Mouse (Mus musculus): ENCODE measurements around the gene Lyz1. TPM values are rescaled to one million over a fixed set of nuclear protein-coding genes. Genes with fewer than 3 reads are reported as not detected.
A peak's percentile ranks its signal among the peaks of the same experiment; 100 is the strongest.

The Lyz1 gene
- polyA plus RNA-seq, 2 experiments = 0.02 to 0.13 TPM

DNA sequence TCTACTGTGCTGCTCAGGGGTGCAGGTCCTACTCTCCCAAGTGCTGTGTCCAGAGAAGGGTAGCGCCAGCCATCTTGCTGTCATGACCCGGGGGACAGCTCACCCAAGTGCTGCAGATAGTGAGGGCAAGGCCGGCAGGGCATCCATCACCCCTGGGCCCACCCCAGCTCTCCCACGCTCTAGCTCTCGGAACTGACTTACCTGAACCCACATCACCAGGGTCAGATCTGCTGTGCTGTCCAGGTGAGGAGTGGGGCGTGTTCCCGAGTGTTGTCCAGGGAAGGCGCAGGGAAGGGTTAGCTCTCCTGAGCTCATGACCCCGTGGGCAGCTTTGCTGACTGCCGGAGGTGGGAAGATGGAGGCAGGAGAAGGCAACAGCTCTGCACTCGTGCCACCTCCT lies 23.7 kb upstream of the Lyz1 start:
- no peak for TF ChIP-seq CTCF (IDR thresholded peaks at IDR 0.05; ENCODE audit: low read depth)
- TF ChIP-seq EP300 (IDR thresholded peaks at IDR 0.05; ENCODE audit: low read depth) = no peak
- Histone ChIP-seq H3K4me2 (ENCODE audit: low read depth) (no peak overlapping the region), H3K36me3 (replicated peaks; ENCODE audit: control insufficient read depth, insufficient read depth, low read depth) (no peaks in the 10 kb centered on the region), H3K4me3 (ENCODE audit: insufficient read depth in 1 of 2, low read depth in 2 of 2, low read length in 2 of 2) (no peak overlapping the region), H3K9ac (replicated peaks) (no peak overlapping the region), H3K27ac (no peak overlapping the region), H3K4me1 (replicated peaks; ENCODE audit: control insufficient read depth in 2 of 2, insufficient read depth in 2 of 2, low read length in 1 of 2) (no peaks in the 10 kb centered on the region), H3K27me3 (ENCODE audit: control insufficient read depth, insufficient read depth, low read length) (no peaks in the 10 kb centered on the region), H3K9me3 (ENCODE audit: control insufficient read depth, low read length) (no peaks in the 10 kb centered on the region)
- no peak for ATAC-seq (ENCODE audit: insufficient read depth)
- no peak for DNase-seq (ENCODE audit: low read depth in 3 of 3, low spot score in 3 of 3)
- WGBS (ENCODE audit: insufficient replicate concordance) = 67% methylated on average over 11 of the region's 11 CpGs

DNA sequence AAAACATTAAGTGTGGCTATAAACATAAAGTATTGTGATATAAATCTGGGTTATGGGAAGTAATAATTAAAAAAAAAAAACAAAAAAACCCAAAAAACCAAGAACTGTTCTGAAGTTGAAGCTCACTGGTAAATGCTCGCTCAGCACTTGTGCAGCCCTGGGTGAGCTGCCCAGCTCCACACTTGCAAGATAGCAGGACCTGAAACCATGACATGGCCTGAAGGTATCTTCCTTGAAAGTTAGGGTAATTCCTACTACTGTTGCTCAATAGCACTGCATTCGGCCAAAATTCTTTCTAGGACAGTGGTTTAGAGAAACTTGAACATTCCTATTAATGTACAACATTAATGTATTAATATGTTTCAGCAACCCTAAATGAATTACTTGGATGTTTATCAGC lies 20.5 kb upstream of the Lyz1 start:
- Histone ChIP-seq H3K27me3 (ENCODE audit: control insufficient read depth, insufficient read depth, low read length) (no peaks in the 10 kb centered on the region), H3K4me1 (replicated peaks; ENCODE audit: control insufficient read depth in 2 of 2, insufficient read depth in 2 of 2, low read length in 1 of 2) (no peaks in the 10 kb centered on the region), H3K4me3 (ENCODE audit: insufficient read depth in 1 of 2, low read depth in 2 of 2, low read length in 2 of 2) (no peak overlapping the region), H3K27ac (no peak overlapping the region), H3K36me3 (replicated peaks; ENCODE audit: control insufficient read depth, insufficient read depth, low read depth) (no peaks in the 10 kb centered on the region), H3K9ac (replicated peaks) (no peak overlapping the region), H3K9me3 (ENCODE audit: control insufficient read depth, low read length) (no peaks in the 10 kb centered on the region), H3K4me2 (ENCODE audit: low read depth) (no peak overlapping the region)
- 60% methylated on average over 2 of the region's 2 CpGs for WGBS (ENCODE audit: insufficient replicate concordance)
- ATAC-seq (ENCODE audit: insufficient read depth) (no peak), DNase-seq (ENCODE audit: low read depth in 3 of 3, low spot score in 3 of 3) (no peak)
- TF ChIP-seq EP300 (IDR thresholded peaks at IDR 0.05; ENCODE audit: low read depth) (no peak), CTCF (IDR thresholded peaks at IDR 0.05; ENCODE audit: low read depth) (no peak)

DNA sequence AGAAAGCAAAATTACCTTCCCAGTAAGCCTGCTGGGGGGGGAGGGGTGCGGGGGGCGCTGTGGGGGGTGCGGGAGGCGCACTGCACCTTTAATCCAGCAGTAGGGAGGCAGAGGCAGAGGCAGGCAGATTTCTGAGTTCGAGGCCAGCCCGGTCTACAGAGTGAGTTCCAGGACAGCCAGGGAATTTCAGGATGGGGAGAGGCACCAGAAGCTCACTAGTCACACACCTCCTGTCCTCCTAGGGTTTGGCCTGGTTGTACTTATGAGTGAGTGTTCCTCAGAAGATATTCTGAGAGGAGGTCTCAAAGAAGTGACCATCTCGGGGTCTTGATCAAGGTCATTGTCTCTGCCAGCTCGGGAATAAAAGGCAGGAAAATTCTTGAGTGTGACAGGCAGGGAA lies 19.5 kb upstream of the Lyz1 start:
- no peaks in the 10 kb centered on the region for H3K9me3 ChIP-seq (ENCODE audit: control insufficient read depth, low read length)
- no peak for ATAC-seq (ENCODE audit: insufficient read depth)
- no peak overlapping the region for H3K4me2 ChIP-seq (ENCODE audit: low read depth)
- no peak overlapping the region for H3K9ac ChIP-seq (replicated peaks)
- no peaks in the 10 kb centered on the region for H3K27me3 ChIP-seq (ENCODE audit: control insufficient read depth, insufficient read depth, low read length)
- no peak overlapping the region for H3K4me3 ChIP-seq (ENCODE audit: insufficient read depth in 1 of 2, low read depth in 2 of 2, low read length in 2 of 2)
- H3K36me3 ChIP-seq (replicated peaks; ENCODE audit: control insufficient read depth, insufficient read depth, low read depth) = no peaks in the 10 kb centered on the region
- TF ChIP-seq EP300 (IDR thresholded peaks at IDR 0.05; ENCODE audit: low read depth) (no peak), CTCF (IDR thresholded peaks at IDR 0.05; ENCODE audit: low read depth) (no peak)
- no peak overlapping the region for H3K27ac ChIP-seq
- no peak for DNase-seq (ENCODE audit: low read depth in 3 of 3, low spot score in 3 of 3)
- 64% methylated on average over 8 of the region's 8 CpGs for WGBS (ENCODE audit: insufficient replicate concordance)
- H3K4me1 ChIP-seq (replicated peaks; ENCODE audit: control insufficient read depth in 2 of 2, insufficient read depth in 2 of 2, low read length in 1 of 2) = no peaks in the 10 kb centered on the region

DNA sequence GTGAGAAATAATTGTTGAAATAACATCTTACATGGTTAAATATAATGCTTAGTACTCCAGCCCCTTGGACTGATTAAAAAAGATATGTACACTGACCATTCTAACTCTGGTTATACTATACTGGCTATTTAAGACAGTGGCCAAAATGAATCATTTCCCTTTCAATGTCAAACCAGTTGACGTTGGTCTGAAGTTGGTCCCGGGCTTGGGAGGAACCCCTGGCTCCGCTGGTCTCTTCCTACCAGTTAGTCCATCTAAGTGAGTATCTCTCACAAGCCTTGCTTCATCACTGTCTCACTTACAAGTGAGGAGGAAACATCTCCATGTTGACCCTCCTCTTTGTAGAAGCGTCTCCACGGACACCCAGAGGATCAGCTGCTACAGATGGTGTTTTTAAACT lies 11.7 kb upstream of the Lyz1 start:
- Histone ChIP-seq H3K27ac (no peak overlapping the region), H3K4me1 (replicated peaks; ENCODE audit: control insufficient read depth in 2 of 2, insufficient read depth in 2 of 2, low read length in 1 of 2) (peaks cover 0 to 3% of the 10 kb centered on the region in 2 experiments; a peak in 2 of 4 replicates), H3K4me2 (ENCODE audit: low read depth) (no peak overlapping the region), H3K9me3 (ENCODE audit: control insufficient read depth, low read length) (no peaks in the 10 kb centered on the region), H3K27me3 (ENCODE audit: control insufficient read depth, insufficient read depth, low read length) (no peaks in the 10 kb centered on the region), H3K9ac (replicated peaks) (no peak overlapping the region), H3K4me3 (ENCODE audit: insufficient read depth in 1 of 2, low read depth in 2 of 2, low read length in 2 of 2) (no peak overlapping the region), H3K36me3 (replicated peaks; ENCODE audit: control insufficient read depth, insufficient read depth, low read depth) (no peaks in the 10 kb centered on the region)
- DNase-seq (ENCODE audit: low read depth in 3 of 3, low spot score in 3 of 3) = no peak
- TF ChIP-seq CTCF (IDR thresholded peaks at IDR 0.05; ENCODE audit: low read depth) = no peak
- TF ChIP-seq EP300 (IDR thresholded peaks at IDR 0.05; ENCODE audit: low read depth) = no peak
- 54% methylated on average over 5 of the region's 5 CpGs for WGBS (ENCODE audit: insufficient replicate concordance)
- no peak for ATAC-seq (ENCODE audit: insufficient read depth)

DNA sequence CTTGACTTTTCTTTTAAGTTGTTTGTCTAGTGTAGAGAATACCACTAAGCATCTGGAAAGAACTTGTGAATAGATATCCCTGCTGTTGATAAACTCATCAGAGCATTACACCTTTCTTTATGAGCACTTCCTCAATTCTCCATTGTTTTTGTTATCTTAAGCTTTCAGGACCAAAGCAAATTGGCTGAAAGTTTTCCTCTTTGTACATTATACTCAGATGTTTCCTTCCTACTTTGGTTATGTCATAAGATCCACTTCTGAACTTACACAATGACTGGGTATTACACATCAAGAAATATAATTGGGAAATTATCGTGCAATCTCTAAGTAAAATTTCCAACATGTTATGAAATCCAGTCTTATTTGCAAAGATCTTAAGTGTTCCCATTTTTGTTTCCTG lies 9.0 kb upstream of the Lyz1 start:
- H3K27me3 ChIP-seq (ENCODE audit: control insufficient read depth, insufficient read depth, low read length) = no peaks in the 10 kb centered on the region
- no peaks in the 10 kb centered on the region for H3K36me3 ChIP-seq (replicated peaks; ENCODE audit: control insufficient read depth, insufficient read depth, low read depth)
- H3K27ac ChIP-seq = no peak overlapping the region
- DNase-seq (ENCODE audit: low read depth in 3 of 3, low spot score in 3 of 3) (peak in 2 of 3 experiments; percentile 2 to 19), ATAC-seq (ENCODE audit: insufficient read depth) (no peak)
- H3K4me3 ChIP-seq (ENCODE audit: insufficient read depth in 1 of 2, low read depth in 2 of 2, low read length in 2 of 2) = no peak overlapping the region
- H3K4me2 ChIP-seq (ENCODE audit: low read depth) = no peak overlapping the region
- TF ChIP-seq CTCF (IDR thresholded peaks at IDR 0.05; ENCODE audit: low read depth) (no peak), EP300 (IDR thresholded peaks at IDR 0.05; ENCODE audit: low read depth) (no peak)
- no peak overlapping the region for H3K9ac ChIP-seq (replicated peaks)
- 38% methylated on average over 1 of the region's 1 CpGs for WGBS (ENCODE audit: insufficient replicate concordance)
- no peaks in the 10 kb centered on the region for H3K9me3 ChIP-seq (ENCODE audit: control insufficient read depth, low read length)
- peaks cover 0 to 3% of the 10 kb centered on the region in 2 experiments; a peak in 2 of 4 replicates for H3K4me1 ChIP-seq (replicated peaks; ENCODE audit: control insufficient read depth in 2 of 2, insufficient read depth in 2 of 2, low read length in 1 of 2)
